Mouse (Mus musculus): ENCODE measurements at regions not wholly inside any gene's neighbourhood (a gene's known extent, or its start where the extent isn't known, plus 50 kb on each side); places are given as distances from the start of the nearest gene placed in this dataset.

DNA sequence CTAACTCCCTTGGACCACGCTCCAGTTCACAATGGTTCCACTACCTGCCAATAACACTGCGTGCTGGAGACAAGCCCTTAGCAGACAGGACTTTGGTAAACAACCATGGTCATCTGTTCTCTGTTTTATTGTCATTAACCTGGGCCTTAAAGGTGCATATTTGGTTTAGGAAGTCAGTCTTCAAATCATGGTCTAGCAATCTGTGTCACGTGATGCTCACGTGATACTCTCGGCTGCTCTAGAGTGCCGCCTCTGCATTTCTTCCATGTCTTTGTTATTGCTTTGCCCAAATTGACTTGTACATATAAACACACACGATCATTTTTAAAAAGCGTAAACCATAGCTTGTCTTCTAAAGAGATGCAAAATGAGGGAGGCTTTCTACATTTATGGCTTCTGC, 139.8 kb upstream of the 4930535I16Rik start:
- no peak for DNase-seq

DNA sequence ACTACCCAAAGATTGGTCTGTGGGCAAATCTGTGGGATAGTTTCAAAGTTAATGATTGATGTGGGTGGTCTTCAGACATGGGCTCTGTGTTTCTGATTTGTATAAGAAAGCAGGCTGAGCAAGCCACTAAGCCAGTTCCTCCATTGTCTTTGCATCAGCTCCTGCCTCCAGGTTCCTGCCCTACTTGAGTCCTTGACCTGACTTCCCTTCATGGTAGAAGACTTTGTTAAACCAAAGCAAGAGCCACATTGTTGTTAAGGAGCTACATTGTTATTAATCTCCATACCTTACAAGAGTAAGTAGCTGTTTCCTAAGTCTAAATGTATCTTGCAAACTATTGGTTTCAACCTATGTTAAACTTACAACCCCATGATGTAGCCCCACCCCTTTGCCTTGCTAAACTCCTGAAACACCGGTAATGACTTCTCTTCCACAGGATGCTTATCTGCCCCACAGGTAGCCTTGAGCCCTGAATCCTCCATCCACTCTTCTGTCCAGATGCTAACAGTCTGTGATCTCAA, 136.5 kb upstream of the 4930535I16Rik start:
- DNase-seq, result no peak

DNA sequence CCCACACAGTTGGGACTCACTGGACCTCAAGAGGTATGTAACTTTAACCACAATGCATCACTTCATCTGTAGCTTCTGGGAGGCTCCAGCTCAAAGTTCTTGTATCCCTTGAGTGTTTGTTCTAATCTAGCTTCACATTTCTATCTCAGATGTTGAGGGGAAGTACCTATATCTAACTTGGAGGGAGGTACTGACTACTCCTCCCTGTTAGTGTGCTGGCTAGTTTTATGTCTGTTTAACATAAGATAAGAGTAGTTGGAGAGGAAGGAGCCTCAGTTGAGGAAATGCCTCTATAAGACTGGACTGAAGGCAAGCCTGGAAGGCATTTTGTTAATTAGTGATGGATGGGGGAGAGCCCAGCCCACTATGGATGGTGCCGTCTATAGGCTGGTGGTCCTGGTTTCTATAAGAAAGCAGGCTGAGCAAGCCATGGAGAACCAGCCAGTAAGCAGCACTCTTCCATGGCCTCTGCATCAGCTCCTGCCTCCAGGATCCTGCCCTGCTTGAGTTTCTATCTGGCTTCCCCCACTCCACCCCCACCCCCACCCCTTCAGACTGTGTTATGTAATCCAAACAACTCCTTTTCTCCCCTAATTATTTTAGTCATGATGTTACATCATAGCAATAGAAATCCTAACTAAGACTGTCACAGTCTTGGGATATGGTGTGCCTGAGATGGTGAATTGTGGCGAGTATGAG, 135.7 kb upstream of the 4930535I16Rik start:
- DNase-seq, result no peak

DNA sequence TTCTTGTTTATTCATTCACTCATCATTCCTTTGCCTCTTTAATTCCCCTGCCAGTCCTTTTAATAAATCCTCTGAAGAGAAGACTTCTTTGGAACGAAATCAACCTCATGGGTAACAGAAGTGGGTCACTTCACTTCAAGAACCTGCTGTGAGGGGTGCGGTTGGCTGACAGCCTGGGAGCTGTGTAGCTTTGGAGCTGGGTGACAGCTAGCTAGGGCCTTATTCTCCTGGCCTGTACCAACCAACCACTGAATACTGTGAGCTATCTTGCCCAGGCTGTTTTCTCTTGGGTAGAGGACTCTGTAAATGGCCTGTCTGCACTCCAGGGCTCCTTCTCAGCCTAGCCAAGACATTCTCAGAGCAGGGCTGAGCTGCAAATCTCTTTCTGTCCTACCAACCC, 134.6 kb upstream of the 4930535I16Rik start:
- DNase-seq, result peak; percentile 40 to 55

DNA sequence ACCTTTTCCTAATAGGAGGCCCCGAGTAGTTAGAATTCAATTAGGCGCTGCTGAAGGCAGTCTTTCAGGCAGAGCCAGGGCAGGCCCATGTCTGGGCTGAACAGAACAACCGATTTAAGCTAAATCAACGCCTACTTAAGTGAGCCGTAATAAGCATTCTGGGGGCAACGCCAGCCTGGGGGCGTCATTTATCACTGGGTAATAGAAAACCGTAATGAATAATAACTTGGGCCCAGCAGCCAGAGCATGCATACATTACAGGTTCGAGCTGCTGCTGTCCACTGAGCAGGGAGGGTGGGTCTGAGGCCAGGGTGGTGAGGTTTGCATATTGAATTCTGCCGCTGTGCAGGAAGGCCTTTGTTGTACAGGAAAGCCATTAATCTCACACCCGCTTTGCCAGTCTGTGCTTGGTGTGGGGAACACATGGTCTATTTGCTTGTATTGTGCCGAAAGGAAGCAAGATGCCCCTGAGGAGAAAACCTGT, 130.6 kb upstream of the 4930535I16Rik start:
- DNase-seq, result no peak

DNA sequence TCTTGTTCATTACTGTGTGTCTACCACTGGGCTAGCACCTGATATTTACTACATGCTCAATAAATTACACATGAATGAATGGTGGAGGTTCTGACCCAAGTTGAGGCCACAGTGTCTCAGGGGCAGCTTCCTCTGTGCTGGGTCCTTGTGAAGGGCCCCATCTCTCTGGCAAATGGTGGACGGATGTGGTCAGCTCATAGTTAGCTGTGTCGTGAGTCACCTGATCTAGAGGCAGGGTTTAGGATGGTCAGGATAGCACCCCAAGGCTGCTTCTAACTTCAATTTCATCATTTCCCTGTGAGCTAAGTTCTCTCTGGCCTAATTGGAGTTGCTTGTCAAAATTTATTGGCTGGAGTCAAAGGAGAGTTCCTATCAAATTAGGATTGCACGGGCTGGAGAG, 130.1 kb upstream of the 4930535I16Rik start:
- DNase-seq, result no peak

DNA sequence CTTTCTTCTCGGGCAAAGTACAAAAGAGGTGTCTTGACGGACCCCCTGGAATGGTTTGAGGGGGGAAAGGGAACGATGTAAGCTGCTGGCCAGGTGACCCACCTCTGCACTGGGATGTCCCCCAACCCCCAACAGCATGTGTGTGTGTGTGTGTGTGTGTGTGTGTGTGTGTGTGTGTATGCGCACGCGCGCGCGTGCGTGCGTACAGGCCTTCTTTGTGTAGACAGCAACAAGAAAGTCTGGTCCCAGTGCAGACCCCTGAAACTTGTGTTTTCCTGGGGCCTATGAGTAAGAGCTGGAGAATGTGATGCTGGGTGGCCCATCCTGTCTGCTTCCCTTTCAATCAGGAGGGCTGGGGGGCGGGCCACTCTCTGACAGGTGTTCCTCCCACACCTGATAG, 118.7 kb upstream of the 4930535I16Rik start:
- DNase-seq, result no peak

DNA sequence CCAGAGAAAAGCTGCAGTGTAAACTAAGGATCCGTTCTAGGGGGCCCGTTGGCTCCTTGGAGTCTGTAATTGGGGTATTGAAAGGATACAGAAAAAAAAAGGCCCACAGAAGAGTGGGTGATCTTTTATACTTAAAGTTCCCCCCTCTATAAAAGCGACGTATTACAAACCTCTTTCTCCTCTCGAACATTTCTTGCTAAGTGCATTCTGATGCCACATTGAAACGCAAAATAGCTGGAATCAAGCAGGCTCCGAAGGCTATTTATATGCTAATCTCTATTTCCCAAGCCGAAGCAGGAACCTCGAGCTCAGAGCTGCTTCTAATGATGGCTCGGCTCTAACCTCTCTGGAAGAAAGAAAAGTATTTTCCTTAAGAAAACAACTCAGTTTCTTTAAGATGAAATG, 117.8 kb upstream of the 4930535I16Rik start:
- no peak for DNase-seq

DNA sequence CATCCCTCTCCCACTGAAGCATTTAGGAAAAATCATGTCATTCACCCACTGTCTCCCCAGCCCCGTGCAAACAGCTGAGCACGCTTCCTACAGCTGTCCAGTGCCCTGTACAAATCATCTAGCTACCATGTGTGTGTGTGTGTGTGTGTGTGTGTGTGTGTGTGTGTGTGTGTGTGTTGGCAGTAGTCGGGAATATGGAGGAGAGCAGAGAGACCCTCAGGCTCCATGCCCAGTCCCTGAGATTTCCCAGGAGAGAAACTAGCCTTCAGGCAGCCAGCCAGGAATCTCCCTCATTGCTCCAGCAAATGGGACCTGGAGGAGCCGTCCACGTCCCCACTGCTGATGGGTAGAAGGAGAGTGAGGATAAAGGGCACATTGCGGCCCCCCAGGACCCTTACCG, 117.4 kb upstream of the 4930535I16Rik start:
- peak; percentile 83 to 87 for DNase-seq

DNA sequence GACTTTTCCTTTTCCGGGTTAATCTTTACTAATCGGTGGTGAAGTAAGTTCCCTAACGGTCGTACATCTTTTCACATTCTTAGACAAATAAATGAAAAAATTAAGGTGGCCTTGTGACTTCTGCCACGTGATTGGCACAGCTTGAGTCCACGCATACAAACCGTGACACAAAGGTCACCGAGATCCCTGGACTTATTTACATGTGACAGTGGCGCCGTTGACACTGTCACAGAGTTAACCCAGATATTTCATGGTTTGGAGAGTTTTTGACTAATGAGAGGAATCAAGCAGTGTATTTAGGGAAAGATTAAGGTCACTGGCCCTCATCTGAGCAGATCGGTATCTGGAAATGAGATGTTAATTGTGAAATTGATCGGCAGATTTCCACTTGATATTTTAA, 110.2 kb upstream of the 4930535I16Rik start:
- DNase-seq, result no peak

DNA sequence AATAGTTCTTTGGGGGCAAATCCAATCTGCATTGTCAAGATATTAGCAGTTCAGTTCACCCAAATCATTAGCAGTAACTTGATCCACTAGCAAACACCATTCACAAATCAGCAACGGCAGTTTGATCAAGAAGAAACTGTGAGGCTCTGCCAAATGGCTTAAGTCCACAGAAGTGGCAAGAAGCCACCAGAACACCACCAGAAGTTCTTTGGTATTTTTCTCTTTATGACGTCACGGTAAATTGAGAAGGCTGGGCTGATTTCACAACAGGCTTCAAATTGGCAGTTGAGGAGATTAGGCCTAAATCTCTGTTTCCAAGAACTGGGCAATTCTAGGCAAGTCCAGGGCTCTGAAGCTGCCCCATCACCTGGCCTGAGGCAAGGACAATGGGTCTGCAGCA, 98.6 kb upstream of the 4930535I16Rik start:
- no peak for DNase-seq

DNA sequence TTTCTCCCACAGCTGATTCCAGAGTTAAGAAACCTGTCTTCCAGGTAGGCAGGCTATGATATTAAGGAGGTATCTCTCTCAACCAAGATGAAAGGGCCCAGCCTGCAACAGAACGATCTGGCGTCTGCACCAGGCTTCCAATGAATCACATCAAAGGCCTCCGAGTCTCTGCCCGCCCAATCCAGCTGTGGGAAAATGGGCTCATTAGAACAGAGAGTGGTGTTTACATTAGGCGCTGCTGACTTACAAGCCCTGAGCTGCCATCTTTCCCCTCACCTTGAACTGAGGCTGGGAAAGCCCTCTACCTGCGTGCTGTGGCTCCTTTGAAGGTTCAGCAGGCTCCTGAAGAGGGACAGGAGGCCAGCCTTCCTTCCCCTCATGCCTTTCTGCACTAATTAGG, 97.5 kb upstream of the 4930535I16Rik start:
- DNase-seq, result no peak

DNA sequence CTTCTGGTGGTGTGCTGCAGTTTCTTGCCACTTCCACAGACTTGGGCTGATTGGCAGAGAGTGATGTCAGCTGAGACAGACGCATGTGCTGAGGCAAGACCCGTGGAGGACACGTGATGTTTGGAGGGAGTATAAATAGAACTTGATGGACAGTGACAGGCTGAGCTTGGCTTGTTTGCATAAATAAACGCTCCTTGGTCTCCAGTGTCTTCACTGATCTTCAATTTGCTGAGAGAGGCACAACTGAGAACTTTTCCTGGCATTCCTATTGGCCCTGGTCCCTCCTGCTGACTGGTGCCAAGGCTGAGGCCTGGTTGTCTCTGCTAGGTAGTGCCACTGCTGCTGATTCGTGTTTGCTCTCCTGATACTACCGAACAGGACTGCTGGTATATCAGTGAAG, 94.6 kb upstream of the 4930535I16Rik start:
- DNase-seq, result no peak

DNA sequence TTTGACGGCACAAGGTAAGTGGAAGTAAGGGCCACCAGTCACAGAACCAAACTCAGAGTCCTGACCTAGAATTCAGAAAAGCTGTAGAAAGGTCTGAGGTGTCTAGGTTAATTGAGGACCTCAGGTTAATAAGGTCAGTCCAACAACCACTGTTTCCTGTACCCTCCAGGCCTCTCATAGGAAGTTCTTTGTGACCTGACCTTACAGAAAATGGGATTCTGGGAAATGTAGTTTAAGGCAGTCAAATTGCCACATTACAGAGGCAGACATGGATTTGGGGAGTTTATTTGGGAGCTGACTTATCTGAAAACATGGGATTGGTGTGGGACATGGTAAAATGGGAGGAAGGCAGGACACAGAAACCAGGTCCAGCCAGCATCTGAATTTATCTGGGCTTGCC, 90.9 kb upstream of the 4930535I16Rik start:
- DNase-seq, result no peak

DNA sequence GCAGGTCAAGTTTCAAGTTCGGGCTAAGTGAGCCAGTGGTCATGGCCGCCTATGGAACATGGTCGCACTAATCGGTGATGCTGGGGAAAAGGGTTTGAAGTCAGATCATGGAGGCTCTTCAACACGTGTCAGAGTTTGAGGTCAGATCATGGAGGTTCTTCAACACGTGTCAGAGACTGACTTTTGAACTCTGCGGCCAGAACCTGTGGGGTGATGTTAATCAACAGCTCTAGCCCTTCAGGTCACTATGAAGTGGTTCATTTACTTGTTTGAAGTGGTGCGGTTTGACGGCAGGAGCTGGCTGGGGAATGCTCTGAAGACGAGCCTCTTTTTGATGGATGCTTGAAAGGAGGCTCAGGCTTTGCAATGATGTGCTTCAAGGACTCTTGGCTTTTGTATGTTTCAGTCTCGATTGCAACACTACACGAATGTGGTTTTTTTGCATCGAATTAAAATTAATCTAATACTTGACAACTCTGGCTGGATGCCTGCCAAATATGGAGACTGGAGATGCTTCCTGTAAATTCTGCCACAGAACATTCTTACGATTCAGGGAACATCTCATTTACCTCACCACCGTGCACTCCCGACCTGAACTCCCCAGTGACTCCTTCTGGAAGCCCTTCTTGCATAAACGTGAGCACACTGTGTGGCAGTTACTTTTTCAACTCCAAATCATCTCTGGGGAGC, 87.9 kb upstream of the 4930535I16Rik start:
- peak; percentile 18 to 20 for DNase-seq

DNA sequence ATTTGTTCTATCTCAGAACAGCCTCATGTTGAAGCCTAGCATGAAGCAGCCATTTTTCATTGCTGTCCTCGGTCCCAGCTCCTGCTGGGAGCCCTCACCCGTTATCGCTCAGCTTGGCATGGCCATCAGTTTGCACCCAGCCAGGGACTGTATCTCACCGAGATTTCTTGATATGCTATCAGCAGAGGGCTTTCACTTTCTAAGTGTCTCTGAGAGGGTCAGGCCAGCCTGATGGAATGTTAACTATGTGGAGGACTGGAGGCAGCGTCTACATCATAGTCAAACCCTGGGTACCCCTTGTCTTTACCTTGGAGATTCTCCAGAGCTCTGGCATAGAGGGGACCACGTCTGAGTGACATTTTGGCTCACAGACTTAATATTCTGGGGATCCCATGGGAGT, 84.9 kb upstream of the 4930535I16Rik start:
- DNase-seq, result no peak

DNA sequence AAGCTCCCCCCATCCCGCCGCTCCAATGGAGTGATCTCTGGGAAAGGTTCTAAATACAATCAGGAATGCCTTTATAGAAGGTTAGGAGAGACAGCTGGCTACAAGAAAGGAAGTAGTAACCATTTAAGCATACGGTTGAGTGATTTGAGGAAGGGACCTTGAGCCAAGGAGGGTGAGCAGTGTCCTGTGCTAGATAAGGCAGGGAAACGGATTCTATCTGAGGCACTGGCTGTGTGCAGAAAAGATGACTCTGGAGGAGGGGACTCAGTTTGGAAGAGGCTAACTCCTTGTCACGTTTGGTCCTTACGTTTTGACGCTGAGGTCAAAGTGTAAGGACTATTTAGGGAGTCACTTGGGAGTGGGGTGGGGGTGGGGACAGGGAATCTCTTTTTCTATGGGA, 84.3 kb upstream of the 4930535I16Rik start:
- DNase-seq, result no peak

DNA sequence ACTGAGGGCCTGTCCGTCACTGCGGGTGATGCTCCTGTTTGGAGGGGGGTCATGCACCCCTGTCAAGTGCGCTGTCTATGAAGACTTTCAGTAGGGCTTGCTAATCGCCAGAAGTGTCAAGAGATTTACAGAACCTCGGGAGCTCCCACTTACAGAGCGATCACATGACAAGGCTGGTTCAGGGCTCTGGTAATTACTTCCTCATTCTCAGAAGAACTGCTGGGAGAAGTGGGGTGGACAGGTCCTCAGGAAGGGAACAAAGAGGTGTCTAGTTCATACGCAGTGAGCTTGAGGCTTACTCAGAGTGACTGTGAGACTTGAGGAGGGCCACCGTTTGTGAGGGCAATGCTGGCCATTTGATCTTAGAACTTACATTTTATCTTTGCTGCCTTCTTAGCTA, 78.0 kb upstream of the 4930535I16Rik start:
- DNase-seq, result no peak

DNA sequence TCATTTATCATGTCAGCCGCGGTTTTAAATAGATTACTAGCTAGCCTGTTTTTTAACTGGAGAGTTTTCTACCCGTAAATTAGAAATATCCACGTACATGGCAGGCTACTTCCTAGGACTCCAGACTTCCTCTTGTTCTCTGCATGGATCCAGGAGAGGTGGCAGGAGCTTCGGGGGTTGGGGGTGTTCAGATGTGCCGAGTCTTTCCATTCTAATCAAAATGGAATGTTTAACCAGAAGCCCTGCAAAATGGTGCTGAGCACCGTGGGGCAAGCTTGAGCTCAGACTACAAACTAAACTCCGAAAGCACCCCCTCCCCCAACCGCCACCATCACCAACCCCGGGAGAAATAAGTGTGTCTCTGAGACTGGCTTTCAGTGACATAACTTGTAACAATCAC, 73.4 kb upstream of the 4930535I16Rik start:
- DNase-seq, result no peak

DNA sequence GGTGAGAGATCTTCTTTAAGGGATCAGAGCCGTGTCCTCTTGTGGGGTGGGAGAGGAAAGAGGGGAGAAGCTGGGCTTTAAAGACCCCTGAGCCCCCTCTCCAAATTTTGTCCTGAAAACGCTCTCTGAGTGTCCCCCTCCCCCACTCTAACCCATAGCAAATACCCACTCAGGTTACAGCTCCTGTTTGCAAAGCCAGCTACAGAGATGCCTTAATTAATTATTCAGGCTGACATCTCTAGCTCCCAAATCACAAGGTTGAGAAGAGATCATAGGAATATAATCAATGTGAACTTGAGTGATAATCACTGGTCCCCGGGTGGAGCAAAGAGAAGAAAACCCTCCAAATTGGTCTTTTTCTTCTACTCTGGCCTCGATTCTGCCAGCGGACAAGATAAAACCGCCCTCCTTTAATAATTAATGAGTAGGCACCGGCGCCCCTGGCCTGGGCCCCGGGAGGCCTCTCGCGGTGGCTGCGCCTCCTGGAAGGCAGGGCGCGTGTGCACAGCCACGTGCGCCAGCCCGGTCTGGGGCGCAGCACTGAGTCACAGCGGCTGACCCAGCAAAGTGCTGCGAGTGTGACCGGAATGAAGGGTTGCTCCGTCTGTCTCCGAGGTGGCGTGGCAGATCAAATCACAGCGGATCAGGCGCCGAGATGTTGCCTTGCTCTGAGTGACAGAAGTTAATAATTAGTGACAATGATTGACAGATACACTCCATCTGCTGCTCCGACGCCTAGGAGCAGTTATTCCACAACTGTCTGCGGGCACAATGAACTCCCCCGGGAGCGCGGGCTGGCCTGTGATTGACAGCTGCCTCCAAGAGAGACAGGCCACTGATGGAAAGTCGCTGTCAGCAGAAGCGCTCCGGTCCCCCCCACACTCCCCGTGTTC, 72.7 kb upstream of the 4930535I16Rik start:
- DNase-seq, result peak; percentile 30 to 39

Measured in cerebellum, postnatal 10 days (tissue).